Mouse (Mus musculus) testis, adult 2 months (tissue): ENCODE measurements at regions not wholly inside any gene's neighbourhood (a gene's known extent, or its start where the extent isn't known, plus 50 kb on each side); places are given as distances from the start of the nearest gene placed in this dataset.

Experiments
- H3K27ac ChIP-seq: fragments of 200-500 bp; 2 replicates; pipeline ENCODE4 v1.5.1; 2012; ENCODE audit warnings: low read depth, low read length; ENCODE audit not compliant: control insufficient read depth, insufficient read depth
- H3K27me3 ChIP-seq: fragments of 200-500 bp; 2 replicates; pipeline ENCODE4 v1.6.1; 2012; ENCODE audit warnings: mild to moderate bottlenecking, low read length, moderate library complexity; ENCODE audit not compliant: control insufficient read depth, insufficient read depth
- H3K36me3 ChIP-seq: fragments of 200-500 bp; 2 replicates; pipeline ENCODE4 v1.6.1; 2012; ENCODE audit warnings: mild to moderate bottlenecking, low read length; ENCODE audit not compliant: control insufficient read depth, insufficient read depth
- H3K4me1 ChIP-seq: fragments of 200-500 bp; 2 replicates; pipeline ENCODE4 v1.6.1; 2012; ENCODE audit warnings: low read length; ENCODE audit not compliant: control insufficient read depth, insufficient read depth
- H3K4me3 ChIP-seq: fragments of 200-500 bp; 2 replicates; pipeline ENCODE4 v1.5.1; 2012; ENCODE audit warnings: low read depth, mild to moderate bottlenecking, low read length, moderate library complexity, mixed read lengths; ENCODE audit not compliant: control insufficient read depth
- CTCF ChIP-seq: fragments of 200-500 bp; IDR thresholded peaks from 2 replicates; pipeline ENCODE4 v1.5.1; 2012; ENCODE audit warnings: low read depth, mild to moderate bottlenecking, inconsistent platforms, low read length, moderate library complexity; ENCODE audit not compliant: control insufficient read depth, insufficient read depth, insufficient replicate concordance
- POLR2A ChIP-seq: fragments of 200-500 bp; IDR thresholded peaks from 2 replicates; pipeline ENCODE4 v1.6.1; 2012; ENCODE audit warnings: low read depth, mild to moderate bottlenecking, inconsistent platforms, low read length, moderate library complexity; ENCODE audit not compliant: control insufficient read depth

- Histone ChIP-seq H3K36me3 (no peaks in the 10 kb centered on the region), H3K4me1 (peaks cover 2% of the 10 kb centered on the region), H3K4me3 (no peak overlapping the region), H3K27ac (no peak overlapping the region), H3K27me3 (no peaks in the 10 kb centered on the region)
- TF ChIP-seq POLR2A: no peak
- no peak for TF ChIP-seq CTCF
Observed at GRCm38 (mm10) chr15:93755989-93756388, 160.3 kb upstream of the Prickle1 start.

- Histone ChIP-seq H3K27ac (no peak overlapping the region), H3K4me3 (no peak overlapping the region), H3K36me3 (no peaks in the 10 kb centered on the region), H3K4me1 (peaks cover 2% of the 10 kb centered on the region), H3K27me3 (no peaks in the 10 kb centered on the region)
- TF ChIP-seq CTCF (no peak), POLR2A (no peak)
Observed at GRCm38 (mm10) chr15:93751817-93752216, 156.1 kb upstream of the Prickle1 start.

- Histone ChIP-seq H3K36me3 (no peaks in the 10 kb centered on the region), H3K27me3 (no peaks in the 10 kb centered on the region), H3K4me1 (peaks cover 2% of the 10 kb centered on the region), H3K27ac (no peak overlapping the region), H3K4me3 (no peak overlapping the region)
- TF ChIP-seq POLR2A: no peak
- TF ChIP-seq CTCF: no peak
Observed at GRCm38 (mm10) chr15:93750953-93751352, 155.3 kb upstream of the Prickle1 start.

GRCm38 (mm10) chr15:93744191-93744945 is 148.7 kb upstream of the Prickle1 start:
- no peak overlapping the region for H3K27ac ChIP-seq
- H3K4me3 ChIP-seq: no peak overlapping the region
- no peaks in the 10 kb centered on the region for H3K4me1 ChIP-seq
- no peaks in the 10 kb centered on the region for H3K36me3 ChIP-seq
- no peaks in the 10 kb centered on the region for H3K27me3 ChIP-seq
- no peak for TF ChIP-seq POLR2A

- Histone ChIP-seq H3K27me3 (no peaks in the 10 kb centered on the region), H3K4me3 (no peak overlapping the region), H3K4me1 (no peaks in the 10 kb centered on the region; the same call in 1 of the 2 replicates), H3K36me3 (no peaks in the 10 kb centered on the region), H3K27ac (no peak overlapping the region)
- TF ChIP-seq CTCF (no peak), POLR2A (no peak)
Observed at GRCm38 (mm10) chr15:93733731-93734510, 138.2 kb upstream of the Prickle1 start.

GRCm38 (mm10) chr15:93732825-93733224 is 137.1 kb upstream of the Prickle1 start:
- H3K36me3 ChIP-seq: no peaks in the 10 kb centered on the region
- no peak for TF ChIP-seq CTCF
- no peak for TF ChIP-seq POLR2A
- no peaks in the 10 kb centered on the region; the same call in 1 of the 2 replicates for H3K4me1 ChIP-seq
- H3K4me3 ChIP-seq: no peak overlapping the region
- no peak overlapping the region for H3K27ac ChIP-seq
- no peaks in the 10 kb centered on the region for H3K27me3 ChIP-seq

GRCm38 (mm10) chr15:93731161-93731560 is 135.5 kb upstream of the Prickle1 start:
- Histone ChIP-seq H3K4me3 (no peak overlapping the region), H3K27ac (no peak overlapping the region), H3K4me1 (no peaks in the 10 kb centered on the region; the same call in 1 of the 2 replicates), H3K27me3 (no peaks in the 10 kb centered on the region), H3K36me3 (no peaks in the 10 kb centered on the region)
- TF ChIP-seq POLR2A: no peak
